In the genomic region with DNA sequence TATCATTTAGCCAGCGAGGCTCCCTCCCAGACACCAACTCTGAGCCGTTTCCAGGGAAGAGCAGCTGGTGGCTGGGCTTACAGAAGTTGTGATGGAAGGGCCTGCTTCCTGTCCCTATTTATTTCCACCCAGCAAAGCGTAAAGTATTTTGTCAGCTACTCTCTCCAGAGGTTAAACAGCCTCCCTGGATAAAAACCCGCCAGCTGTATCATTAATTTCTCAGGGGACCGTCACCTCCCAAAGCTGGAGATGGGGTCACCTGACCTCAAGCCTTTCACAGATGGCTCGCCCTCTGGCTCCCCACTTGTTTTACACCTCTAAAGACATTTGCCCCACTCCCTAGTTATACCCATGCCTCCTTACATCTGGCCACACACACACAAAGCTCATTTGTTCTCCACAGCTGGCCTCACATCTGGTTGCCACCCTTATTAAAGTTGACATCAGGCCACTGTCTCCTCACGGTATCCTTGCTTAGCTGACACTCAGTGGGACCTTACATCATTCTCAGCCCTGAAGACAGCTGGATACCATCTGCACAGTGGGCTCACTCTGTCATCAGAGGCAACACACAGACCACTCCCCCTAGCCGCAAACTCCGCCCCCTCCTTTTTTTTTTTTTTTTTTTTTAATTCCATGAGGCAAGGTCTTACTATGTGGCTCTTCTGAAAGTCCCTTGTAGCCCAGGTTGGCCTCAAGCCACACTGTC, we compare ENCODE assay signal across 12 mouse cellular contexts. TPM values are rescaled to one million over a fixed set of nuclear protein-coding genes. Genes with fewer than 3 reads are reported as not detected.
A peak's percentile ranks its signal among the peaks of the same experiment; 100 is the strongest.
DNase-seq lines count a peak whose midpoint lies in the region; ATAC-seq and TF ChIP-seq lines count a peak whose summit lies in the region.
"Had no signal": no experiment of that assay in that cellular context is flagged by ENCODE, and none has a peak within 500 bp of the region (broad histone marks: within the 10 kb centered on the region; RNA-seq: fewer than 3 reads in every experiment).

No protein-coding gene starts in this region.

- TF ChIP-seq RAD21 in MEL (IDR thresholded peaks at IDR 0.05; ENCODE audit: low read depth, low read length): no peak

- H3K79me2 ChIP-seq in MEL (ENCODE audit: control insufficient read depth, insufficient read depth, low read length, poor library complexity): no peaks in the 10 kb centered on the region

- TF ChIP-seq CTCF in MEL (IDR thresholded peaks at IDR 0.05 in 2 of 3, conservative IDR thresholded peaks at IDR 0.05 in 1 of 3; ENCODE audit: control insufficient read depth in 1 of 3, insufficient read depth in 1 of 3, low read depth in 2 of 3, low read length in 3 of 3, poor library complexity in 1 of 3, severe bottlenecking in 1 of 3): no peak
- TF ChIP-seq CTCF in thymus, adult 2 months (IDR thresholded peaks at IDR 0.05; ENCODE audit: borderline replicate concordance, control insufficient read depth, extremely low read depth, insufficient read depth, low read length, poor library complexity): no peak

- peak; percentile 86 for ATAC-seq in kidney, embryonic 14.5 days (ENCODE audit: low FRiP score, low TSS enrichment)
- peak; percentile 74; the same call in 1 of the 2 replicates for ATAC-seq in embryonic facial prominence, embryonic 11.5 days (replicated peaks; ENCODE audit: insufficient number of reproducible peaks, low FRiP score, low TSS enrichment, low read depth)
- peak; percentile 59 for ATAC-seq in limb, embryonic 15.5 days (ENCODE audit: insufficient number of reproducible peaks, low FRiP score, low TSS enrichment, low read depth)

- H3K4me3 ChIP-seq in kidney, embryonic 14.5 days (ENCODE audit: low read length): no peak overlapping the region
- no peak overlapping the region for H3K4me3 ChIP-seq in MEL (ENCODE audit: control insufficient read depth in 1 of 2, insufficient read depth in 1 of 2, low read depth in 2 of 2, low read length in 2 of 2)
- H3K4me3 ChIP-seq in embryonic facial prominence, embryonic 11.5 days (ENCODE audit: low read depth, low read length): no peak overlapping the region
- H3K4me3 ChIP-seq in limb, embryonic 15.5 days: no peak overlapping the region
- no peak overlapping the region for H3K4me3 ChIP-seq in thymus, adult 2 months (ENCODE audit: control insufficient read depth, insufficient read depth, low read length)
- H3K4me3 ChIP-seq: hindbrain, embryonic 15.5 days; megakaryocyte, embryonic 14.5 days had no signal

- H3K36me3 ChIP-seq in kidney, embryonic 14.5 days (ENCODE audit: control insufficient read depth, insufficient read depth, low read length): no peaks in the 10 kb centered on the region
- H3K36me3 ChIP-seq in MEL (ENCODE audit: control insufficient read depth in 1 of 2, insufficient read depth in 2 of 2, low read length in 2 of 2): no peaks in the 10 kb centered on the region
- no peaks in the 10 kb centered on the region for H3K36me3 ChIP-seq in embryonic facial prominence, embryonic 11.5 days (replicated peaks; ENCODE audit: control insufficient read depth, insufficient read depth, low read depth, low read length)
- H3K36me3 ChIP-seq in limb, embryonic 15.5 days: no peaks in the 10 kb centered on the region
- no peaks in the 10 kb centered on the region for H3K36me3 ChIP-seq in thymus, adult 2 months (ENCODE audit: control insufficient read depth, insufficient read depth, low read length)
- H3K36me3 ChIP-seq: hindbrain, embryonic 15.5 days had no signal

- H3K27me3 ChIP-seq in kidney, embryonic 14.5 days (ENCODE audit: control insufficient read depth, insufficient read depth, low read length): no peaks in the 10 kb centered on the region
- H3K27me3 ChIP-seq in MEL (ENCODE audit: control insufficient read depth in 1 of 2, insufficient read depth in 2 of 2, low read length in 2 of 2): peaks cover 3 to 12% of the 10 kb centered on the region in 2 experiments; a peak in 3 of 4 replicates
- no peaks in the 10 kb centered on the region for H3K27me3 ChIP-seq in embryonic facial prominence, embryonic 11.5 days (ENCODE audit: control insufficient read depth, insufficient read depth, low read length)
- no peaks in the 10 kb centered on the region for H3K27me3 ChIP-seq in limb, embryonic 15.5 days
- H3K27me3 ChIP-seq in thymus, adult 2 months (ENCODE audit: control insufficient read depth, insufficient read depth, low read length): no peaks in the 10 kb centered on the region
- H3K27me3 ChIP-seq: hindbrain, embryonic 15.5 days had no signal

- TF ChIP-seq POLR2A in MEL (IDR thresholded peaks at IDR 0.05; ENCODE audit: control insufficient read depth in 1 of 2, insufficient read depth in 1 of 2, low read depth in 1 of 2, low read length in 2 of 2, poor library complexity in 1 of 2): no peak
- TF ChIP-seq POLR2A in thymus, adult 2 months (IDR thresholded peaks at IDR 0.05; ENCODE audit: control insufficient read depth, extremely low read depth, insufficient read depth, low read length, poor library complexity): no peak

- H3K4me1 ChIP-seq in kidney, embryonic 14.5 days (ENCODE audit: control insufficient read depth, insufficient read depth, low read length): peaks cover 24% of the 10 kb centered on the region
- no peaks in the 10 kb centered on the region; a peak in 1 of 4 replicates for H3K4me1 ChIP-seq in MEL (ENCODE audit: control insufficient read depth in 1 of 2, insufficient read depth in 2 of 2, low read length in 2 of 2)
- H3K4me1 ChIP-seq in embryonic facial prominence, embryonic 11.5 days (ENCODE audit: control insufficient read depth, insufficient read depth, low read length): no peaks in the 10 kb centered on the region
- peaks cover 27% of the 10 kb centered on the region for H3K4me1 ChIP-seq in limb, embryonic 15.5 days
- H3K4me1 ChIP-seq in thymus, adult 2 months (replicated peaks; ENCODE audit: control insufficient read depth, insufficient read depth, low read length): no peaks in the 10 kb centered on the region

- WGBS in kidney, embryonic 14.5 days: 24% methylated on average over 9 of the region's 9 CpGs
- WGBS in embryonic facial prominence, embryonic 11.5 days: 31% methylated on average over 9 of the region's 9 CpGs
- WGBS in limb, embryonic 15.5 days: 30% methylated on average over 9 of the region's 9 CpGs
- WGBS in thymus, adult 2 months: 83% methylated on average over 9 of the region's 9 CpGs

- H3K4me2 ChIP-seq in kidney, embryonic 14.5 days (replicated peaks; ENCODE audit: low read depth, low read length): no peak overlapping the region
- H3K4me2 ChIP-seq in embryonic facial prominence, embryonic 11.5 days (ENCODE audit: low read depth, low read length): no peak overlapping the region
- no peak overlapping the region for H3K4me2 ChIP-seq in limb, embryonic 15.5 days
- H3K4me2 ChIP-seq: hindbrain, embryonic 15.5 days had no signal

- no peaks in the 10 kb centered on the region for H3K9me3 ChIP-seq in kidney, embryonic 14.5 days (ENCODE audit: control insufficient read depth, low read length)
- no peaks in the 10 kb centered on the region for H3K9me3 ChIP-seq in MEL (replicated peaks; ENCODE audit: insufficient read depth, low read length)
- no peaks in the 10 kb centered on the region for H3K9me3 ChIP-seq in embryonic facial prominence, embryonic 11.5 days (replicated peaks; ENCODE audit: control insufficient read depth, low read length)
- no peaks in the 10 kb centered on the region for H3K9me3 ChIP-seq in limb, embryonic 15.5 days
- H3K9me3 ChIP-seq: hindbrain, embryonic 15.5 days; megakaryocyte, embryonic 14.5 days had no signal

- no peak for TF ChIP-seq EP300 in MEL (IDR thresholded peaks at IDR 0.05; ENCODE audit: low read depth in 1 of 2, low read length in 2 of 2)

- no peak for DNase-seq in kidney, adult 8-10 months
- DNase-seq in MEL (ENCODE audit: low read depth, low spot score): peak; percentile 28
- peak; percentile 61 for DNase-seq in embryonic facial prominence, embryonic 11.5 days (ENCODE audit: low spot score)
- DNase-seq in urinary bladder, postnatal 36 days (ENCODE audit: low spot score in 2 of 2): no peak
- DNase-seq in cerebellum, adult 9-10 months: no peak
- DNase-seq in thymus, adult 2 months: no peak
- DNase-seq: adrenal gland, postnatal 36 days had no signal

- H3K27ac ChIP-seq in kidney, embryonic 14.5 days (ENCODE audit: low read depth, low read length): peak overlapping the region; percentile 58; the same call in 1 of the 2 replicates
- H3K27ac ChIP-seq in MEL (ENCODE audit: control insufficient read depth, low read depth, low read length): no peak overlapping the region
- no peak overlapping the region for H3K27ac ChIP-seq in embryonic facial prominence, embryonic 11.5 days (replicated peaks; ENCODE audit: low read depth, low read length)
- 0 out of 2 replicates have a peak overlapping the region, but pooled peaks have one; percentile 11 for H3K27ac ChIP-seq in limb, embryonic 15.5 days
- no peak overlapping the region for H3K27ac ChIP-seq in thymus, adult 2 months (ENCODE audit: control insufficient read depth, insufficient read depth, low read length)
- H3K27ac ChIP-seq: hindbrain, embryonic 15.5 days had no signal

- H3K9ac ChIP-seq in kidney, embryonic 14.5 days (ENCODE audit: low read depth, low read length): no peak overlapping the region
- no peak overlapping the region for H3K9ac ChIP-seq in MEL (ENCODE audit: control insufficient read depth, low read depth, low read length, poor library complexity, severe bottlenecking)
- H3K9ac ChIP-seq in embryonic facial prominence, embryonic 11.5 days (replicated peaks; ENCODE audit: low read length): no peak overlapping the region
- no peak overlapping the region for H3K9ac ChIP-seq in limb, embryonic 15.5 days
- H3K9ac ChIP-seq: hindbrain, embryonic 15.5 days had no signal

RNA-seq across cellular contexts. Expression of gene Mycbpap, which starts 4.8 kb away (rescaled TPM):
- polyA plus RNA-seq in kidney, embryonic 14.5 days (2014; fragmentation: Nextera tagmentation; extraction: Ambion mirVana): 1.6 and 2.6 TPM in 2 replicates
- 0.12 TPM in 1 of 2 replicates, not detected in the other for total RNA-seq in MEL (2012; rRNA removed)
- under 1 TPM in 1 of 2 experiments, not detected in 1; 0.17 TPM for polyA plus RNA-seq in MEL (2012; ENCODE audit: insufficient read depth in 1 of 2, insufficient read length in 2 of 2, low read depth in 1 of 2, low replicate concordance in 2 of 2, missing spikeins in 1 of 2)
- 1.9 and 2.4 TPM in 2 replicates for polyA plus RNA-seq in embryonic facial prominence, embryonic 11.5 days (2014; fragmentation: Nextera tagmentation; extraction: Ambion mirVana)
- 1.5 and 1.6 TPM in 2 replicates for polyA plus RNA-seq in limb, embryonic 15.5 days (2015; fragmentation: Nextera tagmentation; extraction: Ambion mirVana)
- polyA plus RNA-seq in thymus, adult 2 months (2012; rRNA removed): 0.13 and 0.19 TPM in 2 replicates

RNA-seq across cellular contexts. Expression of gene Rsad1, which starts 22.7 kb away (rescaled TPM):
- 4.1 and 4.5 TPM in 2 replicates for polyA plus RNA-seq in kidney, embryonic 14.5 days (2014; fragmentation: Nextera tagmentation; extraction: Ambion mirVana)
- total RNA-seq in MEL (2012; rRNA removed): 27.9 and 28.7 TPM in 2 replicates
- polyA plus RNA-seq in MEL (2012; ENCODE audit: insufficient read depth in 1 of 2, insufficient read length in 2 of 2, low read depth in 1 of 2, low replicate concordance in 2 of 2, missing spikeins in 1 of 2): 10 to 100 TPM in 1 of 2 experiments, not detected in 1; 24.0 TPM
- polyA plus RNA-seq in embryonic facial prominence, embryonic 11.5 days (2014; fragmentation: Nextera tagmentation; extraction: Ambion mirVana): 2.4 and 3.7 TPM in 2 replicates
- 3.6 and 3.7 TPM in 2 replicates for polyA plus RNA-seq in limb, embryonic 15.5 days (2015; fragmentation: Nextera tagmentation; extraction: Ambion mirVana)
- 5.4 and 6.8 TPM in 2 replicates for polyA plus RNA-seq in thymus, adult 2 months (2012; rRNA removed)

RNA-seq across cellular contexts. Expression of gene Epn3, which starts 26.6 kb away (rescaled TPM):
- polyA plus RNA-seq in kidney, embryonic 14.5 days (2014; fragmentation: Nextera tagmentation; extraction: Ambion mirVana): 13.4 and 16.4 TPM in 2 replicates
- not detected in 2 replicates for total RNA-seq in MEL (2012; rRNA removed)
- polyA plus RNA-seq in MEL (2012; ENCODE audit: insufficient read depth in 1 of 2, insufficient read length in 2 of 2, low read depth in 1 of 2, low replicate concordance in 2 of 2, missing spikeins in 1 of 2): not detected
- 1.5 and 2.3 TPM in 2 replicates for polyA plus RNA-seq in embryonic facial prominence, embryonic 11.5 days (2014; fragmentation: Nextera tagmentation; extraction: Ambion mirVana)
- 10.3 and 11.1 TPM in 2 replicates for polyA plus RNA-seq in limb, embryonic 15.5 days (2015; fragmentation: Nextera tagmentation; extraction: Ambion mirVana)
- polyA plus RNA-seq in thymus, adult 2 months (2012; rRNA removed): 1.8 and 3.3 TPM in 2 replicates
- total RNA-seq: common myeloid progenitor, adult 5-6 weeks had no signal

RNA-seq across cellular contexts. Expression of gene Chad, which starts 38.5 kb away (rescaled TPM):
- polyA plus RNA-seq in kidney, embryonic 14.5 days (2014; fragmentation: Nextera tagmentation; extraction: Ambion mirVana): 0.14 TPM in 1 of 2 replicates, not detected in the other
- total RNA-seq in MEL (2012; rRNA removed): 0.08 TPM in 1 of 2 replicates, not detected in the other
- polyA plus RNA-seq in MEL (2012; ENCODE audit: insufficient read depth in 1 of 2, insufficient read length in 2 of 2, low read depth in 1 of 2, low replicate concordance in 2 of 2, missing spikeins in 1 of 2): under 1 TPM in 1 of 2 experiments, not detected in 1; 0.11 TPM
- 0.52 and 1.0 TPM in 2 replicates for polyA plus RNA-seq in embryonic facial prominence, embryonic 11.5 days (2014; fragmentation: Nextera tagmentation; extraction: Ambion mirVana)
- 22.7 and 31.1 TPM in 2 replicates for polyA plus RNA-seq in limb, embryonic 15.5 days (2015; fragmentation: Nextera tagmentation; extraction: Ambion mirVana)
- polyA plus RNA-seq in thymus, adult 2 months (2012; rRNA removed): 0.59 TPM in 2 replicates
- total RNA-seq: adrenal gland, postnatal 36 days; common myeloid progenitor, adult 5-6 weeks had no signal

RNA-seq across cellular contexts. Expression of gene Spata20, which starts 40.3 kb away (rescaled TPM):
- 0.07 and 0.23 TPM in 2 replicates for polyA plus RNA-seq in kidney, embryonic 14.5 days (2014; fragmentation: Nextera tagmentation; extraction: Ambion mirVana)
- not detected in 2 replicates for total RNA-seq in MEL (2012; rRNA removed)
- not detected for polyA plus RNA-seq in MEL (2012; ENCODE audit: insufficient read depth in 1 of 2, insufficient read length in 2 of 2, low read depth in 1 of 2, low replicate concordance in 2 of 2, missing spikeins in 1 of 2)
- 0.08 and 0.27 TPM in 2 replicates for polyA plus RNA-seq in embryonic facial prominence, embryonic 11.5 days (2014; fragmentation: Nextera tagmentation; extraction: Ambion mirVana)
- polyA plus RNA-seq in limb, embryonic 15.5 days (2015; fragmentation: Nextera tagmentation; extraction: Ambion mirVana): 0.27 TPM in 2 replicates
- 0.04 and 0.39 TPM in 2 replicates for polyA plus RNA-seq in thymus, adult 2 months (2012; rRNA removed)
- total RNA-seq: adrenal gland, postnatal 36 days; common myeloid progenitor, adult 5-6 weeks had no signal

Comparison
In these comparisons a context has a peak if more than half of its experiments do, and no peak if none do; other contexts are left out.
1. H3K27ac ChIP-seq: peak in kidney, embryonic 14.5 days (single experiment) and limb, embryonic 15.5 days (single experiment); none in MEL (single experiment), embryonic facial prominence, embryonic 11.5 days (single experiment) and thymus, adult 2 months (single experiment).
2. DNase-seq: peak in MEL (single experiment) and embryonic facial prominence, embryonic 11.5 days (single experiment); none in kidney, adult 8-10 months (0 of 2), urinary bladder, postnatal 36 days (0 of 2), cerebellum, adult 9-10 months (single experiment) and thymus, adult 2 months (single experiment).
3. Peak in every context shown above with its lines, with median percentiles within 50 percentile points of each other: ATAC-seq.